In genomic region chr17:14302356-14302755, GRCm38 (mm10) we compare ENCODE assay signal across 13 mouse cellular contexts. TPM values are rescaled to one million over a fixed set of nuclear protein-coding genes. Genes with fewer than 3 reads are reported as not detected.
DNase-seq lines count a peak whose midpoint lies in the region; ATAC-seq lines count a peak whose summit lies in the region.
"Had no signal": no experiment of that assay in that cellular context is flagged by ENCODE, and none has a peak within 500 bp of the region (broad histone marks: within the 10 kb centered on the region; RNA-seq: fewer than 3 reads in every experiment).

No protein-coding gene starts in this region.

- no peak overlapping the region for H3K4me2 ChIP-seq in midbrain, embryonic 14.5 days (ENCODE audit: low read length)
- no peak overlapping the region for H3K4me2 ChIP-seq in liver, embryonic 12.5 days
- H3K4me2 ChIP-seq: limb, embryonic 12.5 days had no signal

- no peak overlapping the region for H3K4me3 ChIP-seq in midbrain, embryonic 14.5 days (replicated peaks; ENCODE audit: low read depth, low read length)
- H3K4me3 ChIP-seq in liver, embryonic 12.5 days, result no peak overlapping the region
- H3K4me3 ChIP-seq: limb, embryonic 12.5 days had no signal

- no peaks in the 10 kb centered on the region for H3K36me3 ChIP-seq in midbrain, embryonic 14.5 days (ENCODE audit: control insufficient read depth, insufficient read depth, low read length)
- no peaks in the 10 kb centered on the region for H3K36me3 ChIP-seq in liver, embryonic 12.5 days
- H3K36me3 ChIP-seq: limb, embryonic 12.5 days had no signal

- H3K27me3 ChIP-seq in midbrain, embryonic 14.5 days (ENCODE audit: control insufficient read depth, insufficient read depth, low read length), result no peaks in the 10 kb centered on the region
- H3K27me3 ChIP-seq in liver, embryonic 12.5 days (replicated peaks), result no peaks in the 10 kb centered on the region
- H3K27me3 ChIP-seq: limb, embryonic 12.5 days had no signal

- H3K9ac ChIP-seq in midbrain, embryonic 14.5 days (replicated peaks; ENCODE audit: low read length), result no peak overlapping the region
- H3K9ac ChIP-seq in liver, embryonic 12.5 days, result no peak overlapping the region
- H3K9ac ChIP-seq: limb, embryonic 12.5 days had no signal

- 29% methylated on average over 6 of the region's 6 CpGs for WGBS in midbrain, embryonic 14.5 days
- 59% methylated on average over 6 of the region's 6 CpGs for WGBS in liver, embryonic 12.5 days (ENCODE audit: insufficient replicate concordance)

- H3K4me1 ChIP-seq in midbrain, embryonic 14.5 days (ENCODE audit: control insufficient read depth, insufficient read depth, low read length), result no peaks in the 10 kb centered on the region
- H3K4me1 ChIP-seq in liver, embryonic 12.5 days, result no peaks in the 10 kb centered on the region

- no peaks in the 10 kb centered on the region for H3K9me3 ChIP-seq in midbrain, embryonic 14.5 days (ENCODE audit: control insufficient read depth, low read length)
- no peaks in the 10 kb centered on the region for H3K9me3 ChIP-seq in liver, embryonic 12.5 days (replicated peaks)

- ATAC-seq in midbrain, embryonic 14.5 days (ENCODE audit: low FRiP score, low TSS enrichment), result no peak
- no peak for ATAC-seq in liver, embryonic 12.5 days

- peak; percentile 32 for DNase-seq in adrenal gland, postnatal 14 days
- DNase-seq in adrenal gland, postnatal 25 days, result no peak
- DNase-seq in layer of hippocampus, adult 11-12 months (ENCODE audit: low spot score), result peak; percentile 21
- DNase-seq in layer of hippocampus, adult 18-20 months (ENCODE audit: low spot score in 2 of 2), result no peak
- peak; percentile 78 for DNase-seq in NIH3T3 (ENCODE audit: low read depth)
- peak; percentile 49 for DNase-seq in midbrain, embryonic 14.5 days
- DNase-seq in frontal cortex, adult 2 months (ENCODE audit: extremely low spot score in 1 of 2, low spot score in 1 of 2), result no peak
- DNase-seq: lung, postnatal 14 days; thymus, postnatal 25 days had no signal

- no peak overlapping the region for H3K27ac ChIP-seq in midbrain, embryonic 14.5 days (replicated peaks; ENCODE audit: low read depth, low read length)
- no peak overlapping the region for H3K27ac ChIP-seq in liver, embryonic 12.5 days
- H3K27ac ChIP-seq: limb, embryonic 12.5 days had no signal

RNA-seq across cellular contexts. Expression of gene Smoc2, which starts 23.1 kb away (rescaled TPM):
- 33.3 and 35.1 TPM in 2 replicates for total RNA-seq in adrenal gland, postnatal 14 days (2021)
- 14.5 and 14.8 TPM in 2 replicates for total RNA-seq in adrenal gland, postnatal 25 days (2021)
- total RNA-seq in layer of hippocampus, adult 18-20 months (2021), result 10 to 100 TPM; 30.2 to 31.2 TPM
- 0.57 and 0.92 TPM in 2 replicates for polyA plus RNA-seq in midbrain, embryonic 14.5 days (2014; fragmentation: Nextera tagmentation; extraction: Ambion mirVana)
- 14.2 and 18.9 TPM in 2 replicates for polyA plus RNA-seq in frontal cortex, adult 2 months (2012; rRNA removed)
- polyA plus RNA-seq in liver, embryonic 12.5 days (2016; fragmentation: Nextera tagmentation; extraction: Ambion mirVana), result 5.9 and 6.9 TPM in 2 replicates
- total RNA-seq: common myeloid progenitor, adult 5-6 weeks; neutrophil, adult 5-6 weeks had no signal

Comparison
In these comparisons a context has a peak if more than half of its experiments do, and no peak if none do; other contexts are left out.
1. DNase-seq: peak in adrenal gland, postnatal 14 days (single experiment), layer of hippocampus, adult 11-12 months (single experiment), NIH3T3 (single experiment) and midbrain, embryonic 14.5 days (single experiment); none in adrenal gland, postnatal 25 days (single experiment), layer of hippocampus, adult 18-20 months (0 of 2) and frontal cortex, adult 2 months (0 of 2).